Mouse (Mus musculus): ENCODE data around the gene Atl3. TPM values are rescaled to one million over a fixed set of nuclear protein-coding genes. Genes with fewer than 3 reads are reported as not detected.

Gene Atl3
- polyA plus RNA-seq, 1 experiment from 2014 or later = 8.9 TPM

DNA sequence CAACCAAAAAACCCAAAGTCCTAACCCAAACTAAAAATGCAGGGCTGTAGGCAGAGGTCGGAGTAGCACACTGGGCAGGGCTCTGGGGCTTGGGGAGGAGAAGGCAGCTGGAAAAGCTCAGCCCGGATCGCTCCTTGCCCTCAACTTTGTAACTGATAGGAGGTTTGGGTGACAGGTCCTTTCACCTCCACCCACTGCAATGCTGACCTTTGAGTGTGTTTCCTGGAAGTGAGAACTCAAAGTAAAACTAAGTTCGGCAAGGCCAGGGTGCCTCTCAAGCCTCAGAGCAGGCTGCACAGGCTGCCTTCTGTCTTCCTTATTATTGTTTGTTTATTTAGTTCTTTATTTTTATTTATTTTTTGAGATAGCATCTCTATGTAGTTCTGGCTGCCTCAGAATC is 66.1 kb downstream of the Atl3 start:
- Histone ChIP-seq H3K4me2 (replicated peaks; ENCODE audit: low read depth) (no peak overlapping the region), H3K36me3 (ENCODE audit: control insufficient read depth, insufficient read depth) (no peaks in the 10 kb centered on the region), H3K9ac (ENCODE audit: low read depth, low read length) (no peak overlapping the region), H3K27me3 (replicated peaks; ENCODE audit: control insufficient read depth, insufficient read depth, low read length) (no peaks in the 10 kb centered on the region), H3K4me3 (ENCODE audit: low read depth, low read length) (no peak overlapping the region), H3K4me1 (replicated peaks; ENCODE audit: control insufficient read depth, insufficient read depth, low read length) (peaks cover 5% of the 10 kb centered on the region; the same call in 1 of the 2 replicates), H3K9me3 (ENCODE audit: control insufficient read depth) (no peaks in the 10 kb centered on the region), H3K27ac (ENCODE audit: low read depth, low read length) (no peak overlapping the region)
- TF ChIP-seq CTCF (IDR thresholded peaks at IDR 0.05; ENCODE audit: low read depth) = no peak
- 63% methylated on average over 4 of the region's 4 CpGs for WGBS
- ATAC-seq = no peak

DNA sequence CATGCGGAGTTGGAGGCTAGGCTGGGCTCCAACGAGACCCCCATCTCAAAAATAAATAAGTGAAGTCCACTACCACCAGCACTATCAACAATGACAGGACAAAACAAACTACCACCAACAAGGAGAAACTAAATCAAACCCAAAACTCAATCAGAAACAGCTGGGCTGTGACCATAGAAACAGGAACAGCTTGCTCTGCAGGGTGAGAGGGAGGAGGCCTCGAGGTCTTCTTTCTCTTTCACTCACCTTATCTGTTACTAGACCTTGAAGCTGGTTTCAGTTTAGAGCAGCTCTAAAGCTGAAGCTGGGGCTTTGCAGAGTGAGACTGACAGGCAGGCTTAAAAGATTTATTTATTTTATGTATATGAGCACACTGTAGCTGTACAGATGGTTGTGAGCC is 67.6 kb downstream of the Atl3 start:
- no peak for ATAC-seq
- WGBS = 65% methylated on average over 3 of the region's 3 CpGs
- H3K27ac ChIP-seq (ENCODE audit: low read depth, low read length) = no peak overlapping the region

DNA sequence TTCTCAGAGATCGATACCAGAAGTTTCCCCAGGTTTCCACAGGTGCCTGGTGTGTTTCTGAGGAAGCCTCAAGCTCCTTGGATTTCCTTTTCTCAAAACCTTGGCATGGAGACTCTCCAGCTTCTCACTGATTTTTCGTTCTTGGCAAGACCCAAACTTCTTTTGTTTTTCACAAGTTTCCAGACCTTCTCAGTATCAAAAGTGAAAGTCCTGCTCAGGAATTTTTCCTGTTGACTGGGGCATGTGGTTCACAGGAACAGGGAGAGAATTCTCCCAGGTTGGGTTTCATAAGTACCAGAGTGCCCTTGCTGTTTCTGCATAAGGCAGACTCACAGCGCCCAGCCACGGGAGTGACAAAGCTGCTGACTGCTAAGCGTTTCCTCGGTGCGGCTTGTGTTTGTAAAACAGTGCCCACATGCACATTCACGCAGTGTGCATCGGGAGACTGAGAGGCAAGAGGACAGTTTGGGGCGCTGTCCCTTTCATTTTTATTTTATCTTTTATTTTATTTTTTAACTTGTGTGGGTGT is 68.8 kb downstream of the Atl3 start:
- no peaks in the 10 kb centered on the region for H3K9me3 ChIP-seq (ENCODE audit: control insufficient read depth)
- TF ChIP-seq CTCF (IDR thresholded peaks at IDR 0.05; ENCODE audit: low read depth) = no peak
- H3K27me3 ChIP-seq (replicated peaks; ENCODE audit: control insufficient read depth, insufficient read depth, low read length) = no peaks in the 10 kb centered on the region
- H3K9ac ChIP-seq (ENCODE audit: low read depth, low read length) = no peak overlapping the region
- H3K4me1 ChIP-seq (replicated peaks; ENCODE audit: control insufficient read depth, insufficient read depth, low read length) = peaks cover 5% of the 10 kb centered on the region; the same call in 1 of the 2 replicates
- H3K4me2 ChIP-seq (replicated peaks; ENCODE audit: low read depth) = no peak overlapping the region
- H3K36me3 ChIP-seq (ENCODE audit: control insufficient read depth, insufficient read depth) = no peaks in the 10 kb centered on the region
- no peak overlapping the region for H3K4me3 ChIP-seq (ENCODE audit: low read depth, low read length)
- no peak overlapping the region for H3K27ac ChIP-seq (ENCODE audit: low read depth, low read length)
- 80% methylated on average over 10 of the region's 10 CpGs for WGBS
- ATAC-seq = no peak

More for the DNA sequence above, 67.6 kb downstream of the Atl3 start:
- Histone ChIP-seq H3K4me2 (replicated peaks; ENCODE audit: low read depth) (no peak overlapping the region), H3K4me3 (ENCODE audit: low read depth, low read length) (no peak overlapping the region), H3K9me3 (ENCODE audit: control insufficient read depth) (no peaks in the 10 kb centered on the region), H3K9ac (ENCODE audit: low read depth, low read length) (no peak overlapping the region), H3K4me1 (replicated peaks; ENCODE audit: control insufficient read depth, insufficient read depth, low read length) (peaks cover 5% of the 10 kb centered on the region; the same call in 1 of the 2 replicates), H3K27me3 (replicated peaks; ENCODE audit: control insufficient read depth, insufficient read depth, low read length) (no peaks in the 10 kb centered on the region), H3K36me3 (ENCODE audit: control insufficient read depth, insufficient read depth) (no peaks in the 10 kb centered on the region)
- TF ChIP-seq CTCF (IDR thresholded peaks at IDR 0.05; ENCODE audit: low read depth) = no peak

DNA sequence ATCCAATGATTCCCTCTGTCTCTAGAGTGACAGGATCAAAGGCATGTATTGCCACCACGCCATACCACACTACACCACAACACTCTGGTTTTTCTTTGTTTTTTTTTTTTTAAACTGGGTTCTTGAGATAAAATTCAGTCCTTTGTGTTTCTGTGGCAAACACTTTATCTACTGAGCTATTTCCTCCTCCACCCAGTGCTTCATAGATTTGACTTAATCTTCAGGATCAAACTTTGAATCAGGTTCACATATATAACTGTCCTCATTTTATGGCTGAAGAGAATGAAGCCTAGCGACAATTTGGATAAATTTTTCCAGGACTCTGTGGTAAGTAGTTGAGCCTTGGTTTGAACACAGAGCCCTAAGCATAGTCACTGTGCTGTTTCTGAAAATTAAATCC is 69.8 kb downstream of the Atl3 start:
- 67% methylated on average over 2 of the region's 2 CpGs for WGBS
- no peak overlapping the region for H3K4me2 ChIP-seq (replicated peaks; ENCODE audit: low read depth)
- H3K9ac ChIP-seq (ENCODE audit: low read depth, low read length) = no peak overlapping the region
- no peaks in the 10 kb centered on the region for H3K4me1 ChIP-seq (replicated peaks; ENCODE audit: control insufficient read depth, insufficient read depth, low read length)
- no peaks in the 10 kb centered on the region for H3K9me3 ChIP-seq (ENCODE audit: control insufficient read depth)
- no peak overlapping the region for H3K4me3 ChIP-seq (ENCODE audit: low read depth, low read length)
- no peak overlapping the region for H3K27ac ChIP-seq (ENCODE audit: low read depth, low read length)
- ATAC-seq = no peak
- no peaks in the 10 kb centered on the region for H3K36me3 ChIP-seq (ENCODE audit: control insufficient read depth, insufficient read depth)
- H3K27me3 ChIP-seq (replicated peaks; ENCODE audit: control insufficient read depth, insufficient read depth, low read length) = no peaks in the 10 kb centered on the region
- no peak for TF ChIP-seq CTCF (IDR thresholded peaks at IDR 0.05; ENCODE audit: low read depth)

DNA sequence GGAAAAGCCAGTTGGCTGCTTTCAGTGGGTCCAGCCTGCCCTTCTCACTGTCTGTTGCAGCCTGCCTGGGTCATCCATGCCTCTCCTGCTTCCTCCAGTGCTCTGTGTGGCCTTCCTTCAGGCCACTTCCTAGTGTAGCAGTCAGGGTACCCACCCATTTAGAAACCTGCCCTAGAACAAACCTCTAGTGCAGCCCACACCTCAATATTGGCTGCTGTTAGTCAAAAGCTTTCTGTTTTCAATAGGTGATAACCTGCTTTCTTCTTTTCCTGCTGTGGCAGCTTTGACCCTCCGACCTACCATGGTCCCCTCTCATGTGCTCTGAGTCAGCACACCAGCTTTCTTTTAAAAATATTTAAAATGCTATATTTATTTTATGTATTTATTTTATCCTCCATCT is 70.6 kb downstream of the Atl3 start:
- H3K4me3 ChIP-seq (ENCODE audit: low read depth, low read length) = no peak overlapping the region
- 84% methylated on average over 1 of the region's 1 CpGs for WGBS
- H3K4me2 ChIP-seq (replicated peaks; ENCODE audit: low read depth) = no peak overlapping the region
- H3K9me3 ChIP-seq (ENCODE audit: control insufficient read depth) = no peaks in the 10 kb centered on the region
- no peak overlapping the region for H3K9ac ChIP-seq (ENCODE audit: low read depth, low read length)
- H3K4me1 ChIP-seq (replicated peaks; ENCODE audit: control insufficient read depth, insufficient read depth, low read length) = no peaks in the 10 kb centered on the region
- no peaks in the 10 kb centered on the region for H3K36me3 ChIP-seq (ENCODE audit: control insufficient read depth, insufficient read depth)
- H3K27me3 ChIP-seq (replicated peaks; ENCODE audit: control insufficient read depth, insufficient read depth, low read length) = no peaks in the 10 kb centered on the region
- H3K27ac ChIP-seq (ENCODE audit: low read depth, low read length) = no peak overlapping the region
- ATAC-seq = no peak
- no peak for TF ChIP-seq CTCF (IDR thresholded peaks at IDR 0.05; ENCODE audit: low read depth)

DNA sequence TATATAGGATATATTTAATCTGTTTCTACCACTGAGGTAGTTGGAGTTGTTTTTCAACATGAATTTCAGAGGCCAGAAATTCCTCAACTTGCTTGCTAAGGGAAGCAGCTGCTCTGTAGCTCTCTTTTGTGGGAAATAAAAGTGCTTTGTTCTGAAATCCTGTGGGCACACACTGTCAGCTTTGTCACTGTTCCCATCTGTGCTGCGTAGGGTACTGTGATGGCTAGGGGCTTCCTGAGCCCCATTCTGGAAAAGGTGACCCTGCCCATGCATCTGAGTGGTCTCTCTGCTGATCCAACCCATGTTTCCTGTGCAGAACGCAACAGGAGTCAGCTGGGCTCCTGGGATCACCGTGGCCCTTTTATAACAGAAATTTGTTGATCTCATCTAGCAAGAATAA is 73.0 kb downstream of the Atl3 start:
- ATAC-seq = no peak
- H3K36me3 ChIP-seq (ENCODE audit: control insufficient read depth, insufficient read depth) = no peaks in the 10 kb centered on the region
- H3K4me1 ChIP-seq (replicated peaks; ENCODE audit: control insufficient read depth, insufficient read depth, low read length) = no peaks in the 10 kb centered on the region
- 75% methylated on average over 3 of the region's 3 CpGs for WGBS
- TF ChIP-seq CTCF (IDR thresholded peaks at IDR 0.05; ENCODE audit: low read depth) = no peak
- no peak overlapping the region for H3K27ac ChIP-seq (ENCODE audit: low read depth, low read length)
- H3K9ac ChIP-seq (ENCODE audit: low read depth, low read length) = no peak overlapping the region
- no peak overlapping the region for H3K4me3 ChIP-seq (ENCODE audit: low read depth, low read length)
- H3K27me3 ChIP-seq (replicated peaks; ENCODE audit: control insufficient read depth, insufficient read depth, low read length) = no peaks in the 10 kb centered on the region
- no peak overlapping the region for H3K4me2 ChIP-seq (replicated peaks; ENCODE audit: low read depth)
- no peaks in the 10 kb centered on the region for H3K9me3 ChIP-seq (ENCODE audit: control insufficient read depth)

DNA sequence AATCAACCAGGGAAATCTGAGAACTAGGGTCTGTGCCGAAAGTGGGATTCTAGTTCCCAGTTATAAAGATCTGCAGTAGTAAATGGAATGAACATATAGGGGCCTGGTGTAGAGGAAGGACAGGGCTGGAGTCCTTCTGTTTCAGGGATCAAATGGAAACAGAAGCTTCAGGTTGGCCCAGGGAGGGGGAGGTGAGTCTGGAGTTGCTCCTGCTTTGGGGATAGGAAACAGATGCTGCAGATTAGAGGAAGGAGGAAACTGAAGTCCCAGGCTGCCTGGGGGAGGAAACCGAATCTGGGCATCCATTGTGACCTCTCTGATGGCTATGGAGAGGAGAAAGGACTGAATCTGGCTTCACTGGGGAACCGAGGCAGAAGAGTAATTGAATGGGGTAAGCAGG is 74.5 kb downstream of the Atl3 start:
- Histone ChIP-seq H3K27me3 (replicated peaks; ENCODE audit: control insufficient read depth, insufficient read depth, low read length) (no peaks in the 10 kb centered on the region), H3K27ac (ENCODE audit: low read depth, low read length) (no peak overlapping the region), H3K4me3 (ENCODE audit: low read depth, low read length) (no peak overlapping the region), H3K9ac (ENCODE audit: low read depth, low read length) (no peak overlapping the region), H3K9me3 (ENCODE audit: control insufficient read depth) (no peaks in the 10 kb centered on the region), H3K4me1 (replicated peaks; ENCODE audit: control insufficient read depth, insufficient read depth, low read length) (no peaks in the 10 kb centered on the region), H3K36me3 (ENCODE audit: control insufficient read depth, insufficient read depth) (no peaks in the 10 kb centered on the region), H3K4me2 (replicated peaks; ENCODE audit: low read depth) (no peak overlapping the region)
- TF ChIP-seq CTCF (IDR thresholded peaks at IDR 0.05; ENCODE audit: low read depth) = no peak
- no peak for ATAC-seq
- WGBS = 60% methylated on average over 3 of the region's 3 CpGs

All from intestine, postnatal 0 days (tissue).